ENCODE assay signal across 8 mouse cellular contexts in the genomic region with DNA sequence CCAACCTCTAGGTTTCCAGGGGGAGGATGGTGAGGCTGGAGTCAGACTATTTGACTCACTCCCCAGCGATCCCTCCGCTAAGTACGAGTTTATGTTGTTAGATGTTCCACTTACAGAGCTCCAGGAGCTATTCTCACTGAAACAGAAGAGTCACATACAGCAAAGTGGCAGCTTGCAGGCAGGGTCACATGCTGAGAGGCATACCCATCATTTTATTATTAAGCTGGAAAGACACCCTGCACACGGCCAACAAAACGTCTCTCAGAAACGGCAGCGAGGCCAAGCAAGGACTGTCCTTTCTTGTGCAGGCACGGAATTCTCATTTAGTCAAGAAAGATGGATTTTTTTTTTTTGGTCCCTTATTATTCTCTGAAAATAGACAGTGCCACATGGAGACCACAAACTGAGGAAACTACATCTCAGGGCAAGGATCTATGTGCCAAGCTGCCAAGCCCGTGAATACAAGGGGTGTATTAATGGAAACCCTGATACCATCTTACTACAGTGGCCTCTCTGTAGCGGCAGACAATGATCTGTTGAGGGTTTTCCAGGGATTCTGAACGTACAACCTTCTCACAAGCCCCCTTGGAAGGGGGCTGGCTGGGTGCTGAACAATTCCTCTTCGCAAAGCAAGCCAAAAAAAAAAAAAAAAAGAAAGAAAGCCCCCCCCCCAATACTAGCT. TPM values are rescaled to one million over a fixed set of nuclear protein-coding genes. Genes with fewer than 3 reads are reported as not detected.
DNase-seq lines count a peak whose midpoint lies in the region; ATAC-seq and TF ChIP-seq lines count a peak whose summit lies in the region.

No protein-coding gene starts in this region.

- H3K36me3 ChIP-seq in forebrain, embryonic 15.5 days: no peaks in the 10 kb centered on the region
- no peaks in the 10 kb centered on the region for H3K36me3 ChIP-seq in macrophage (ENCODE audit: inconsistent target)

- H3K4me1 ChIP-seq in forebrain, embryonic 15.5 days: peaks cover 52% of the 10 kb centered on the region

- H3K4me3 ChIP-seq in left cerebral cortex, adult 2 months: peak overlapping the region; percentile 74
- H3K4me3 ChIP-seq in forebrain, embryonic 15.5 days: peak overlapping the region; percentile 90
- H3K4me3 ChIP-seq in macrophage (ENCODE audit: inconsistent target): peak overlapping the region; percentile 86

- peak; percentile 20; the same call in 1 of the 2 replicates for ATAC-seq in forebrain, embryonic 15.5 days (replicated peaks)

- H3K27ac ChIP-seq in left cerebral cortex, adult 2 months: peak overlapping the region; percentile 96
- H3K27ac ChIP-seq in forebrain, embryonic 15.5 days (replicated peaks): peak overlapping the region; percentile 95
- H3K27ac ChIP-seq in macrophage: no peak overlapping the region

- H3K27me3 ChIP-seq in forebrain, embryonic 15.5 days: no peaks in the 10 kb centered on the region

- DNase-seq in left cerebral cortex, adult 2 months (ENCODE audit: extremely low spot score in 1 of 2, low spot score in 2 of 2): no peak
- no peak for DNase-seq in left cerebral cortex, postnatal 14 days (ENCODE audit: low spot score in 2 of 2)
- DNase-seq in brain, embryonic 14.5 days (ENCODE audit: low read depth): peak; percentile 90
- no peak for DNase-seq in gastrocnemius, postnatal 10 days
- no peak for DNase-seq in layer of hippocampus, adult 11-12 months (ENCODE audit: low spot score)
- no peak for DNase-seq in thymus, adult 18-20 months

- no peaks in the 10 kb centered on the region for H3K9me3 ChIP-seq in forebrain, embryonic 15.5 days

- H3K4me2 ChIP-seq in forebrain, embryonic 15.5 days (replicated peaks): peak overlapping the region; percentile 62

- peak overlapping the region; percentile 96 for H3K9ac ChIP-seq in forebrain, embryonic 15.5 days (replicated peaks)

- H3K79me2 ChIP-seq in macrophage (ENCODE audit: inconsistent target): peaks cover 64% of the 10 kb centered on the region

- TF ChIP-seq CTCF in left cerebral cortex, adult 2 months (IDR thresholded peaks at IDR 0.05): no peak
- TF ChIP-seq CTCF in brain, embryonic 14.5 days (IDR thresholded peaks at IDR 0.05; ENCODE audit: borderline replicate concordance, extremely low read depth, insufficient read depth, insufficient read length): no peak

- TF ChIP-seq POLR2A in brain, embryonic 14.5 days (IDR thresholded peaks at IDR 0.05; ENCODE audit: borderline replicate concordance, extremely low read depth, insufficient read depth, insufficient read length, poor library complexity, severe bottlenecking): no peak

- 9% methylated on average over 12 of the region's 12 CpGs for WGBS in forebrain, embryonic 15.5 days
- WGBS in macrophage (ENCODE audit: missing documents): 61% methylated on average over 12 of the region's 12 CpGs

- intact Hi-C loops in left cerebral cortex, adult 2 months (cut with DNase I): loop anchor here (2.0 kb wide), 1 partner anchor 24 kb away; no protein-coding TSS in a partner anchor
- intact Hi-C loops in left cerebral cortex, postnatal 14 days (cut with DNase I): loop anchor here (2.0 kb wide), 1 partner anchor 26 kb away; no protein-coding TSS in a partner anchor

RNA-seq across cellular contexts. Expression of a gene that starts 1.5 kb away (rescaled TPM):
- total RNA-seq in left cerebral cortex, adult 2 months (2021): 10 to 100 TPM; 46.1 to 47.3 TPM
- total RNA-seq in left cerebral cortex, postnatal 14 days (2021): 10 to 100 TPM; 51.4 to 58.3 TPM
- polyA plus RNA-seq in brain, embryonic 14.5 days (2012; rRNA removed): 79.9 and 107 TPM in 2 replicates
- polyA plus RNA-seq in forebrain, embryonic 15.5 days (2015; fragmentation: Nextera tagmentation; extraction: Ambion mirVana): 106 and 109 TPM in 2 replicates
- total RNA-seq in macrophage (2018; cell fraction: chromatin; rRNA removed): 10 to 100 TPM in 18 of 26 experiments, 1 to 10 TPM in 8; 2.8 to 36.2 (median 19.1) TPM
- 10 to 100 TPM; 16.0 to 47.4 (median 23.1) TPM for total RNA-seq in macrophage (2018; cell fraction: cytosol; rRNA removed)
- 10 to 100 TPM; 11.7 to 48.2 (median 24.6) TPM for total RNA-seq in macrophage (2018; cell fraction: nucleus; rRNA removed)
- 13.1 to 27.6 TPM (median 22.7 TPM) in 3 replicates for polyA plus RNA-seq in macrophage (2018)
- 10 to 100 TPM; 11.9 to 13.4 TPM for total RNA-seq in gastrocnemius, postnatal 10 days (2021)

RNA-seq across cellular contexts. Expression of a gene that starts 57.1 kb away (rescaled TPM):
- 10 to 100 TPM; 68.3 to 74.2 TPM for total RNA-seq in left cerebral cortex, adult 2 months (2021)
- 10 to 100 TPM; 82.6 to 85.0 TPM for total RNA-seq in left cerebral cortex, postnatal 14 days (2021)
- 17.7 and 23.9 TPM in 2 replicates for polyA plus RNA-seq in brain, embryonic 14.5 days (2012; rRNA removed)
- polyA plus RNA-seq in forebrain, embryonic 15.5 days (2015; fragmentation: Nextera tagmentation; extraction: Ambion mirVana): 26.9 and 27.5 TPM in 2 replicates
- 1 to 10 TPM in 6 of 26 experiments, under 1 TPM in 19, not detected in 1; 0.13 to 3.3 (median 0.47) TPM for total RNA-seq in macrophage (2018; cell fraction: chromatin; rRNA removed)
- under 1 TPM; 0.03 to 0.86 (median 0.15) TPM for total RNA-seq in macrophage (2018; cell fraction: cytosol; rRNA removed)
- 1 to 10 TPM in 6 of 26 experiments, under 1 TPM in 17, not detected in 3; 0.07 to 2.4 (median 0.52) TPM for total RNA-seq in macrophage (2018; cell fraction: nucleus; rRNA removed)
- polyA plus RNA-seq in macrophage (2018): 0.04 to 0.47 TPM (median 0.21 TPM) in 3 replicates
- 1 to 10 TPM; 8.2 to 9.0 TPM for total RNA-seq in gastrocnemius, postnatal 10 days (2021)

Comparison
In these comparisons a context has a peak if more than half of its experiments do, and no peak if none do; other contexts are left out.
1. RNA of a gene that starts 57.1 kb away (total RNA-seq): 82.6 to 85.0 TPM in left cerebral cortex, postnatal 14 days and 68.3 to 74.2 TPM in left cerebral cortex, adult 2 months; 8.2 to 9.0 TPM in gastrocnemius, postnatal 10 days; every median in the first group is over 4 times any median in the second.
2. Peak in every context shown above with its lines, with median percentiles within 50 percentile points of each other: H3K4me3 ChIP-seq.